Mouse (Mus musculus): ENCODE measurements at regions not wholly inside any gene's neighbourhood (a gene's known extent, or its start where the extent isn't known, plus 50 kb on each side); places are given as distances from the start of the nearest gene placed in this dataset.

DNA sequence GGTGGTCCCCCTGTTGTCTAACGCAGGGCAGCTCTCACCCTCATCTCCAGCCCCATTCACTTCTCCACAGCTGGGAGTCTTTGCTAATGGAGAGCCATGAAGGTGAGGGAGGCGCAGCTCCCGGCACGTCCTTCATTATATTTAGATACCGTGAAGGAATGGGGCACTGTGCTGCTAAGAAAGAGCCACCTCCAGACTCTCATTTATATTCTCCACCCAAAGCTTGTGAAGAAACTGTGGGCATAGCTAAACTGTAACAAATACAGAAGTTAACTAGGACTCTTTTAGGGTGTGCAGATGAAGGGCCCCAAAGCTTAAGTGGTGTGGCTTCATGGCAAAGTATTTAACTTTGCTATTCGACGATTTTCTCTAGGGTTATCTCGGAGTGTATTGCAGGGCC lies 136.4 kb downstream of the Ddx11 start:
- ATAC-seq: no peak

- ATAC-seq: no peak
Observed at GRCm38 (mm10) chr17:66262681-66263240, 139.4 kb downstream of the Ddx11 start.

DNA sequence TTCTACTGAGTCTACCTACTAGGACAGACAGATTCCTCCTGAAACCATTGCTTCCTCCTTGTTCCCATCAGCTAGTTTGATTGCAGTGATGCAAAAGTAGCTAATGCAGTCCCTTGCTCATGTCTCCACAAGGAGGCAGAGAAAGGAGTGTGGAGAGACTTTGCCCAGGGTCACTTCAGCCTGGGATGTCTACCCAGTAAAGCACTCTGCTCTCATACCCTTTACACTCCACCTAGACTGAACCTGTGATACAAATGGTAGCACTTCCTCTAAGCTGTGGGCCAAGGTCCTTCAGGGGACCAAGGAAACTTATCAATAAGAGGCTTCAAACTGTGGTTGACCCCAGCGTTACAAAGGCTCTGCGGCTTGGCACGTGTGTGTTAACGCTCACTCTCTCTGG lies 140.1 kb downstream of the Ddx11 start:
- no peak for ATAC-seq

- ATAC-seq: no peak
Observed at GRCm38 (mm10) chr17:66266803-66267202, 143.5 kb downstream of the Ddx11 start.

DNA sequence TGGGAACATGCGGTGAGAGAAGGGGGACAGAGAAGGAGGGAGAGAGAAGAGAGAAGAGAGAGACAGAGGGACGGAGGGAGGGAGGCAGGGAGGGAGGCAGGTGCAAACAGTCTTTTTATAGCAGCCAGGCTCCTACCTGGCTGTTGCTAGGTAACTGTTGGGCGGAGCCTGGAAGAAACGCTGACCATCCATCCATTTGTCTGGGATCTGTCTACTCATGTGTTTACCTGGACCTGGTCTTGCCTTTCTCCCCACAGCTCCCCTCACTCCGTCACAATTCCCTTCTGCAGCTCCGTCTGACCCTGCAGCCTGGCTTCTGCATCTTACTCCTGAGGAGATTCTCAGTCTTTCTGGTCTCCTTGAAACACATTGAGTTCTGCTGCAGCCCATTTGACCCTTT lies 144.5 kb downstream of the Ddx11 start:
- ATAC-seq: no peak

DNA sequence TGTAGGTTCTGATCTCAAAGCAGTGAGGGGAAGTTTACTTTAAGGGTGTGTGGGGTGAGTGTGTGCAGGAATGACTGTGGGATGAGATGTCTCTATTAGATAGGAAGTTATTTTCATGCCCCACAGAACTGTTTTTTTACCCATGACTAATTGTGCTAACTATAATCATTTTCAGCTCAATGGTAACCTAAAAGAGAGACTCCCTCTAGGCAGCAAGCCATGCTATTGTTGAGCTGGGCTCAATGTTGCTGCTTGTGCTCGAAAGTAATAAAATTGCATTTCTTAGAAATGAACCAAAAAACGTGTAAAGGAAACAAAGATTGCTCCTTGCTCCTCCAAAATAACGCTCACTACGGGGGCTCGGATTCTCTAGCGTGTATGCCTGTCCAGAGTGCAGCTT lies 146.2 kb downstream of the Ddx11 start:
- no peak for ATAC-seq

- no peak for ATAC-seq
Observed at GRCm38 (mm10) chr17:66271906-66272305, 148.6 kb downstream of the Ddx11 start.

DNA sequence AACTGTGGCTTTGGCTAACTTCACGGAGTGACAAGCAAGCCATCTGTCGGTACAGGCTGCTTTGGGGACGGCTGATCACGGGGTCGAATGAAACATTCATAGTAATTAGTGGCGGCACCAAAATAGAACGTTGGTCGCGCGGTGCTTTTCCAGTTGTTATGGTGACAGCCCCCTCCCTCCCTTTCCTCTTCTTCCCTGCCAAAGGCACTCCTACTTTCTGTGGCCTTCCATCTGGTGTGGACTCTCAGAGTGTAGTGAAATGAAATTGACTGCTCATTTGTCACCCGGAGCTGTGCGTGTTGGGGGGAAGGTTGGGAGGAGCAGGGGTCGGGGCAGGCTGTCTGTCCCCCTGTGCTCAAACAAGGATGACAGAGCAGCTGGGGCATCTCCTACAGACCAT lies 153.5 kb downstream of the Ddx11 start:
- no peak for ATAC-seq

GRCm38 (mm10) chr17:66278037-66278436 lies 154.7 kb downstream of the Ddx11 start:
- no peak for ATAC-seq

DNA sequence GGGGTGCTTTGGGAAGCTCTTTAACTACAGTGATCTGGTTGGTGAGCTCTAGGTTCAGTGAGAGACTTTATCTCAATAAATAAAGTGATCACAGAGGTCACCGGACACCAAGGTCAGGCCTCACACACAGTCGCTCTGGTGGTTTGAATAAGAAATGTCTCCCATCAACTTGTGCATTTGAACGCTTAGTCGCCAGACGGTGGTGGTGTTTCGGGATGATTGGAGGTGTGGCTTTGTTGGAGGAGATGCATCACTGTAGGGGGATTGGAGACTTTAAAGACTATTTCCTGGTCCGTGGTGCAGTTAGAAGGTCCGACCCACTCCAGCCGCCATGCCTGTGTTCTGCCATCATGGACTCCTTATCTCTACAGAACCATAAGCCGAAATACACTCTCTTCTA lies 162.0 kb downstream of the Ddx11 start:
- no peak for ATAC-seq
